Mouse (Mus musculus) ES-Bruce4 (cell line): ENCODE data around the gene Ube2f.

ENCODE experiments used
- CTCF ChIP-seq: IDR thresholded peaks from one replicate; pipeline ENCODE4 v1.8.1; 2011; ENCODE audit warnings: low read depth, low read length
- POLR2A ChIP-seq: IDR thresholded peaks from one replicate; pipeline ENCODE4 v1.8.1; 2011; ENCODE audit warnings: low read length; ENCODE audit not compliant: insufficient read depth

DNA sequence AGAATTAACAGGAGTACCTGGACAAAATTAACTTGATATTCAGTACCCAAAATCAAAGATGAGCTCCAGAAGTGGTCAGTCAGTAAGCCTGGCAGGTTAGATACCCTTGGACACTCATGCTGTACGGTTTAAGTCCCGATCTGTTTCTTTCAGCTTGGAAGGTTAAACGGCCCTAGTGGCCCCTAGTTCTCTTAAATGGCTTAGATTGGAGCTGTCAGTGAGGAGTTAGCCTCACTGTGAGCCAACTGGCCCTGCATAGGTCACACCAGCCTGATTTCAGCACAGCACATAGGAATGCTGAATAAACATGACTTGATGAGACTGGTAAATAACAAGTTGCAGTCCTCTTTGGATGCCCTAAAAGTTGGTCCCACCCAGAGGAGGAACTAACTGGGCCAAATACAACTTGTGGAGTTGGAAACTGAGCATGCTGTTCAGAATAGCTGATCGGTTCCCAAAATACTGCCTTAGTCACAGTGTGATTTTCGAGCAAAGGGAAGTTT, 1.1 kb downstream of the Ube2f start:
- TF ChIP-seq CTCF (no peak), POLR2A (no peak)
